Mouse (Mus musculus) telencephalon, adult 2 months (tissue): ENCODE measurements around the gene Tmem109.
A peak's percentile ranks its signal among the peaks of the same experiment; 100 is the strongest.

Source experiments
- DNase-seq: peaks from one replicate; pipeline ENCODE4 v3.0.0-alpha.2; 2011; ENCODE audit warnings: low read depth, low spot score

Gene Tmem109

GRCm38 (mm10) chr19:10841721-10842626 is 39.8 kb downstream of the Tmem109 start:
- peak; percentile 54 for DNase-seq

- no peak for DNase-seq
These were observed 42.5 kb downstream of the Tmem109 start, which contains the start of gene Slc15a3 for GRCm38 (mm10) chr19:10839010-10839892. Gene Slc15a3 (plus strand): TSS chr19:10839727.

DNA sequence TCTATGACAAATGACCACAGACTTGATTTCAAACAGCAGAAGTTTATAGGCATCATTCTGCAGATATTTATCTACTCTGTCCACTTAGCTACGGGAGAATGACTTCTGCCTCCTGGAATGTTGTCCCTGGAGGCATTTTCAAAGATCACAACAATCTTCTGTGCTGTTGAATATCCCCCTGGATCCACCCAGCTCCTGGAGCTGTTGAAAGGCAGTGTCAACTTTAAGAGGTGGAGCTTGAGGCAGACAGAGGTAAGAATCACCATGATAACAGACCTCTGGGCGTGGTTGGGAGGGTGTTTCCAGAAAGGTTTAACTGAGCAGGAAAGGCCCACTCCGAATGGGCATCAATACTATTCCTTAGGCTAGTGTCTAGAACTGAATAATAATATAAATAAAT is 46.1 kb downstream of the Tmem109 start:
- DNase-seq, result no peak

DNA sequence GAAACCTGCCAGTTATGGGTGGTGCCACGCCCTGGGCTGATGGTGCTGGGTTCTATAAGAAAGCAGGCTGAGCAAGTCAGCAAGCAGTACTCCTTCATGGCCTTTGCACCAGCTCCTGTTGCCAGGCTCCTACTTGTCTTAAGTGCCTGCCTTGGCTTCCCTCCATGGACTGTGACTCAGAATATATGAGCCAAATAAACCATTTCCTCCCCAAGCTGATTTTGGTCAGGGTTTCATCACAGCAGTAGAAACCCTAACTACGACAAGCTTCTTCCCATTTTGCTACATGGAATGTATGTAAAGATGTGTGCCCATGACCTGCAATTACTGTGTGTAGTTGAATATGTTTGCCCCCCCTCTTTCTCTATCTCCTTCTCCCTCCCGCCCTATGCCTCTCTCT is 48.2 kb downstream of the Tmem109 start:
- no peak for DNase-seq

DNA sequence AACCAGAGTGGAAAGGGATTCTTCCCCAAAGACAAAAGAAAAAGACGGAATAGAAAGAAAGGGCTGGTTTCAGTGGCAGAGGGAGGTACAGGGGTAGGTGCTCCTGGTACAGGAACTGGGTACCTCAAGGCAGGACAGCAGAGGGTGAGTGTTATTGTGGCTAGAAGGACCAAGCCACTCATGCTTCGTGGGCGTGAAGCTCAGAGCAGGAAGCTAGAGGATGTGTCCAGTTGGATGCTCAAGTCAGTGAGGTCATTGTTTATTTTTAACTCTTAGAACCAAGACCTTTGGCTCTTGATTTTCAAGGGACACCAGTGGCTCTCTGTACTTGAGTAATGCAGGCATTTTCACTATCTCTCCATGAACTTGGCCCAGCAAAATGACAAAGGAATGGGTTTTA is 49.8 kb downstream of the Tmem109 start:
- DNase-seq, result no peak

GRCm38 (mm10) chr19:10831424-10831823 is 50.4 kb downstream of the Tmem109 start:
- DNase-seq, result no peak

- no peak for DNase-seq
These were observed 52.2 kb downstream of the Tmem109 start, which contains the start of gene Cd6 for GRCm38 (mm10) chr19:10829436-10830175. Gene Cd6 (minus strand): TSS chr19:10830058.

DNA sequence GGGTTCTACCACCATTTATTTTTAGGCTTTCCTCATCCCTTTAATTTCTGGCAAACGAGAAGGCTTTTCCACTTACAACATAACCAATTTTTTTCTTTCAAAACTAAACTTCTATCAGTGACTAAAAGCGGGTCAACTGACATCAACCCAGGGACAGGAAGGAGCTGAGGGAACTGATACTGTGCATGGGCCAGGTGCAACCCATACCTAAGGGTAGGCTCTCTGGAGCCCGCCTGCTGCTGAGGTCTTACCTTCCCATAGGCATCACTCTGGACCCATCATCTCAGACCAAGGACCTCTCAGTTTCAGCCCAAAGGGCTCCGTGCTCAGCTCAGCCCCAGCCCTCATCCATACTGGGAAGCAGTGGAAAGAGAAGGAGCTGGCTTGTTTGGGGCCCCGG is 53.5 kb downstream of the Tmem109 start:
- DNase-seq, result no peak

- no peak for DNase-seq
These were observed 57.7 kb downstream of the Tmem109 start for GRCm38 (mm10) chr19:10824061-10824460.

DNA sequence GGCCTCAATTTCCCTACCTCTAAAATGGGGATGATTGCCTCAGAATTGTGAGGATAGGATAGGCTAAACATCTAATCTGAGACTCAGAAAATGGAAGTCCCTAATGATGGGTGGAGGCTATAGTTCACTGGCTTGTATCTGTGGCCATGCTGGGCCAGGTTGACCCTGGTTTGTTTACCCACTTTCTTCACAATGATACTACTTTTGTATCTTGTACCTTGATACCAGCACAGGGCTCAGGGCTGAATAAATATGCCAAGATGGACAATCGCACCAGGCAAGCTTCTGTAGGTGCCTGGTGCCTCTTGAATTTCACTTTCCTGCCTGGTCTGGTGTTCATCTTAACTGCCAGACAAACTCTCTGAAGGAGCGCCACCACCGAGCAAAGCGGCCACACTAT is 59.3 kb downstream of the Tmem109 start:
- no peak for DNase-seq

GRCm38 (mm10) chr19:10821319-10821718 is 60.5 kb downstream of the Tmem109 start:
- no peak for DNase-seq
